Mouse (Mus musculus): ENCODE results near the gene Nudcd3. TPM values are rescaled to one million over a fixed set of nuclear protein-coding genes. Genes with fewer than 3 reads are reported as not detected.

Nudcd3 gene
- total RNA-seq, 2 experiments from 2014 or later, result 58.5 to 62.8 TPM

DNA sequence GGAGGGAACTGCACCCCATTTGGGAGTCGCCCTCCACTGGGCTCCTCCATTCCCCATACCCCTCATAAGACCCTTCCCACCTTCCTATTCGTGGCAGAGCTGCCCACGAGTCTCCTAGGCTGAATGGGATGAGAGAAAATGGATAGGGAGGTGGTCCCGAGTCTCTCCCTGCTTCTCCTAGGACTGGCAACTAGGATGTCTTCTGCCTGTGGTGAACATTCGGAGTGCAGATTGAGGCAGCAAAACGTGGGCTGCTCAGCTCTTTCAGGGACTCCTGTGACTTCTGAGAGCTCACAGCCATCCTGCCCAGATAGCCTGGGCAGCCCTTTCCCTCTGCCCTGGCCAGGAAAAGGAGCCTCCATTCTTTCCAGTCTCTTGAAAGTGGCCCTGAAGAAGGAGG lies 134.0 kb downstream of the Nudcd3 start, which contains the start of gene Camk2b:
Camk2b (minus strand) TSS at position 187 of the 400 bp plus-strand sequence.
- DNase-seq, result no peak
- intact Hi-C loops (cut with DNase I), result loop anchor here (5.0 kb wide), 1 partner anchor 56 kb away; no protein-coding TSS in a partner anchor

DNA sequence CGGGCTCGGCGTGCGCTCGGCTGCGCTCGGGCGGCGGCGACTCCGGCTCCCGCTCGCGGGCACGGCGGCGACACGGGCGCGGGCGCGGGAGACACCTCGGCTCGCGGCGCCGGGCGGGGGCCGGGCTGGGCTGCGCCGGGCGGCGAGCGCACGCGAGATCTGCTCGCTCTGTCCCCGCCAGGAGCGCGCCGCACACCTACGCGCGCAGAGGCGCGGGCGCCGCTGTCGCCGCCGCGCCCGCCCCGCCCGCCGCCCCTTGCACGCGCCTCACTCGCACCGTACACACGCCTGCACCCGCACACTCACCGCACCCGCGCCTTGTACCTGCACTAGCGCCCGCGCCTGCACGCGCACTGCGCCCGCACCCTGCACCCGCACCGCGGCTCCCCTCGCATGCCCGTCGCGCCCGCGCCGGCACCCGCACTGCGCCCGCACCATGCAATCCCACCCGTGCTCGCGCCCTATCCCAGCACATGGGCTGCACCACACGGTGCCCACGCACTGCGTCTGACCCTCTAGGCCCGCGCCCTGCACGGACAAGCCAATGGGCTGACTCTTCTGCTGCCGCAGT lies 134.6 kb downstream of the Nudcd3 start:
- DNase-seq, result no peak
- intact Hi-C loops (cut with DNase I), result loop anchor here (5.0 kb wide), 1 partner anchor 57 kb away; no protein-coding TSS in a partner anchor

DNA sequence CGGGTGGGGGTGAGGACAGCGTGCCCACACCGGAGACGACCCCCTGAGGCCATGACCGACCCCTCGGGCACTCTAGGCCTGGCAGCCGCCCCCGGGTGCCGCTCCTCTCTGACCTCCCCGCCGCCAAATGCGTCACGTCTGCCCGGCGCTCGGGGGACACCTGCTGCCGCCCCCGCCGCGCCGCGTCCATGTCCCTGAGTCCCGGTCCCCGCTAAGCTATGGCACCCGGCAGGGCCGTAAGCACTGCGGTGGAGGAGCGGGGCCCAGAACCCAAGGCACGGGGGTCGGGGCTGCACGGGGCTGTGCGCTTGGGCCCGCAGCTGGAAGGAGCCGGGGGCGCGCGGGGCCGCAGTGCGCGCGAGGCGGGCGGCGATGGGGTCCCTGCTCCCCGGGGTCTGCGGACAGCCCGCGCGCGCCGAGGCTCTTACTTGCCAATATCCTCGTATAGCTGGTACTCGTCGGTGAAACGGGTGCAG lies 135.1 kb downstream of the Nudcd3 start:
- no peak for DNase-seq

DNA sequence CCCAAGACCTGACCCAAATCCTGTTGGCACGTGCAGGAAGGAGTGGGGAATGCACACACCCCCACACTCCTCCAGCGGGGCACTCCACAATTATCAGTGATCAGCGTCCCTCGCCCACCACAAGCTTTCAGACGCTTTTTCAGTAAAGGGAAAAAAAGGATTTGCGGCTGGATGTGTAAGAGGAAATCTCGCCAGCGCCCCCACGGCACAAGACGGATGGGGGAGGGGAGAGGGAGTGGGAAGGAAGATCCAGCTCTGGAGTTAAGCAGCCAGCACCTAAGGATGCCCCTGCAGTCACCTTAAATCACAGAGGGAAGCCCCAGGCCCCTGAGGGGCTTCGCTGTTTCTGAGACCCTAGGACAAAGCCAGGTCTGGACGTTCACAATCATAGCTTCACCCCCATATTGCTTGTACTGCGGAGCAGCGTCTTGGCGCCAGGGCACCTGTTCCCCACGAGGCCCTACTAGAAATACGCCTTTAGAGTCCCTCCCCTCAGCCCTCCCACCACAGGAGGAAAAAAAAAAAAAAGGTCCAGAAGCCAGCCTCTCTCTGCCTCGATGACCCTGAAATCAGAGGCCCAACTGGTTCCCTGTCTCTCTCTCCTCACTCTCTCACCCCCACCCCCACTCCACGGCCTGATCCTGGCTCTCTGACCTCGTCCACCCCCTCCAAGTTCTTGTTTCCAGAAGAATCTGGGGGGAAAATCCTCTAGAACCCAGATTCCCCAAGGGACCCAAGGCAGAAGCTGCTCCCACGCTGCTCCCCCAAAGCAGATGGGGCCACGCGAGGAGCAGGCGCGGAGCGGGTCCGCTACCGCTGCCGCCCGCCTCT lies 135.8 kb downstream of the Nudcd3 start:
- intact Hi-C loops (cut with DNase I), result loop anchor here (5.0 kb wide), 1 partner anchor 58 kb away; no protein-coding TSS in a partner anchor
- no peak for DNase-seq

More for the DNA sequence above, 135.1 kb downstream of the Nudcd3 start:
- intact Hi-C loops (cut with DNase I), result loop anchor here (5.0 kb wide), 1 partner anchor 57 kb away; no protein-coding TSS in a partner anchor

DNA sequence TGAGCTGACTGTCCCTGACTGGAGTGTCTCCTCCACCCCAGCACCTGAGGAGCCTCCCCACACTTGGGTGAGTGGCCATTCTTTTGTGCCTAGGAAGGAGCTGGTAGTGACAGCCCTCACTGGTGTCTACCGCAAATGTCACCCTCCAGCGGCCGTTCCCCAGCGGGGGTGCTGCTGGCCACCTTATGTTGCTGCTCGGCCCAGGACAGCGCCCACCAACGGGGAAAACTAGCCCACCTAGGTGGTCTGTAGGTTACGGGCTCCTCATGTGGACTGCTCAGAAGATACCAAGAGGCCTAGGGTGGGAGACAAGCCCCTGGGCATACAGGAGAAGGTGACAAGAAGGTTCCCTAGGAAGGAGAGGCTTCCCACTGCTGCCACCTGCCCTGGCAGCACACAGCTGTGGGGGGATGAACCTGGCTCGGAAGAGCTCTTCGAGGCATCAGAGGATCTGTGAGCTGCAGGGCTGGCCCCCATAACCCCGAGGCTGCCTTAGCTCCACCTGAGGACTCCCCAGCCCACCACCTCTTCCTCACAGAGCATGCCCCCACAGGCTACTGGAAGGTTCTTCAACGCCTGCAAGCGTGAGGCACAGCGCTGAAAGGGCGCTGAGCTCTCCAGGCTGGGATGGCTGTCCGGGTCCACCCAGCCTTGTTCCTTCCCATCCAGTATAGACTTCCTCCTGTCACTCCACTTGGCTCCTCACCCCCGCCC lies 136.6 kb downstream of the Nudcd3 start:
- no peak for DNase-seq
- intact Hi-C loops (cut with DNase I), result no loop called here

DNA sequence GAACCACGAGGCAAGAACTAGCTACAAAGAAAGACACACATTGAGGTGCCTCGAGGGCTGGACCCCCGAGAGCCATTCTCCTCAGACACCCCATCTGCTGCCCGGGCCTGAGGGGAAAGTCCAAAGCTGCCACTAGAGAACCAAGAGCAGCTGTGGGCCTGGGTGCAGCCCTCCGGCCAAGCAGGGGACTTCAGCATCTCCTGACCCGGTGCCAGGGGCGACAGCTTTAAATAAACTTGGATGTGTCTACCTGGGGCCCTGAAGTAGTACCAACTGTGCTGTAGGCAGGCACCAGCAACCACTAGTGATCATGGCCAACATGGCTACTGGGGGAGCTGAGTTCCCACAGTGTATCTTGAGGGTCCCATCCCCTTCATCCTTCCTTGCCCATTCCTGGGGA lies 137.2 kb downstream of the Nudcd3 start:
- no peak for DNase-seq
- intact Hi-C loops (cut with DNase I), result no loop called here

DNA sequence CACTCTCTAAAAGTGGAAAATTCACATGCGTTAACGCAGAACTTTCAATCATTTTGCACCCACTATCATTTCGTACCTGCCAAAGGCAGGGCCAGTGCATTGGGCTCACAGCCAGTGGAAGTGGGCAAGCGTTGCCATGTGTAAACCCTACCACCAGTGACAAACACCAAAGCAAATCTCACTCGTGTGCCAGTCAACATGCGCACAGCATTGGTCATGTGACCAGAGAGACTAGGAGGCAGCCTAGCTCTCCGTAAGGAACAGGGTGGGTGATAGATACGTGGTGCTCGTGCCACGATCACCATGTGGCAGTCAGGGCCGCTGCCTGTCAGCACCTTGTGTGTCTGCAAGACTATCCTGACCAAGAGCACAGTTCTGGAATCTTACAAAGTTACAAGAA lies 137.9 kb downstream of the Nudcd3 start:
- DNase-seq, result no peak
- intact Hi-C loops (cut with DNase I), result no loop called here

DNA sequence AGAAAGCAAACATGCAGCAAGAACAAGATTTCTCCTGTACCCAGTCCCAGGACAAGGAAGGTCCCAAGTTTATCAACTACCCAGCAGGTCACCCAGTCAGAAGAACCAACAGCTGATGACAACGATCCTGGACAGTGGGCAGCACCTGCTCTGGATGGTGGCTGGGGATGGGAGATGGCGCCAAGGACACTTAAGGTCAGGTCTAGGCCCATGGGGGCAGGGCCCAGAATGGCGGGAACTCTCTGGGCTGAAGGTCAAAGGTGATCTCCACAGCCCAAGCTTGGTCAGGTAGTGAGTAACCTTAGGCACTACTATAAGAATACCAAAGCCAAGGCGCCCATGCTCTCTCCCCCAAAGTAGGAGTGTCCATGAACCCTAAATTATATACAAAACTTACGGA lies 138.3 kb downstream of the Nudcd3 start:
- DNase-seq, result no peak
- intact Hi-C loops (cut with DNase I), result no loop called here

DNA sequence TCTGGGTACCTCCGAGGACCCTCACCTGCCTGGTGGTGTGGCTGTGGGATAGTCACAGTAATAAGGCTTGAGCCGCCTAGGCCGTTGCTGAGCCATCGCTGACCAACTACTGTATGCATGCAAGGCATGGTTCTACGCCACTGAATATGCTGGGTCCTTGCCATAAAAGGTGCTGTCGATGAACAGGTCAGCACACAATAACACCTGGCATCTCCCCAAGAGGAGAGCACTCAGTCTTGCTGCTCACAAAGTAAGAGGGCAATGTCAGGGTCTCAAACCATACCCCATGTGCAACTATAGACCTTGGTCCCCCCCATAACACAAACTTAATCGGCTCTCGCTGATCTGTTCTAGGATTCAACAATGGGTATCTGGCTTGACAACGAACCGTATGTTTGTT lies 141.1 kb downstream of the Nudcd3 start:
- no peak for DNase-seq
- intact Hi-C loops (cut with DNase I), result no loop called here

Other genes starting within 250 kb of the Nudcd3 start
- 10 to 100 TPM; 36.7 to 38.5 TPM for gene Ykt6, start 244.7 kb downstream of the Nudcd3 start, total RNA-seq (2021)
- 100 to 1,000 TPM in 1 of 2 experiments, 10 to 100 TPM in 1; 95.5 to 115 TPM for gene Camk2b, start 134.1 kb downstream of the Nudcd3 start, total RNA-seq (2021)
- under 1 TPM; 0.15 to 0.20 TPM for gene A730071L15Rik, start 386 bp downstream of the Nudcd3 start, total RNA-seq (2021)
- gene Npc1l1, start 29.7 kb upstream of the Nudcd3 start, total RNA-seq (2021), result under 1 TPM; 0.08 to 0.20 TPM
- gene Ddx56, start 67.4 kb upstream of the Nudcd3 start, total RNA-seq (2021), result 10 to 100 TPM; 22.0 to 30.1 TPM
- gene Tmed4, start 74.5 kb upstream of the Nudcd3 start, total RNA-seq (2021), result 10 to 100 TPM; 51.6 to 60.8 TPM
- gene Ogdh, start 91.2 kb upstream of the Nudcd3 start, total RNA-seq (2021), result 100 to 1,000 TPM; 628 to 695 TPM
- gene Zmiz2, start 188.7 kb upstream of the Nudcd3 start, total RNA-seq (2021), result 10 to 100 TPM; 41.1 to 53.3 TPM
- 100 to 1,000 TPM; 206 to 211 TPM for gene Ppia, start 215.0 kb upstream of the Nudcd3 start, total RNA-seq (2021)
- 10 to 100 TPM; 36.4 to 49.2 TPM for gene H2afv, start 244.0 kb upstream of the Nudcd3 start, total RNA-seq (2021)